Mouse (Mus musculus): ENCODE data around the gene Alg14. TPM values are rescaled to one million over a fixed set of nuclear protein-coding genes. Genes with fewer than 3 reads are reported as not detected.

Alg14 gene
- polyA plus RNA-seq, 1 experiment from 2014 or later: 39.2 TPM

DNA sequence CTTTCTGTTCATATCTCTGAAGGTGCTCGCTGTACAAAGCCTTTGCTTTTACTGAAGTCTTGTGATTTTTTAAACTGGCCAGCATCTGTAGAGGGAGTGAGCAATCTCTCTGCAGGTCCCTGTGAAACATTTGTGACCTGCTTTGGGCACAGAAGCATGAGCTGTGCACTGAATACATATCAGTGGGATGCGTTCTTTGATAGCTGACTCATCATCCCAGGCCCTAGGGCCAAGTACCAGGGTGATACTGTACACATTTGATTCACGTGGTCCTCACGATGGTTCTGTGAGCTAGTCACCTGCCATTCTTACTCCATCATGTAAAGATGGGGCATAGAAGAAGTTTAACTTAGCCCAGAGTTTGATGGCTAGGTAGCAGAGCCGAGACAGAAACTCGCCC, 57.2 kb downstream of the Alg14 start:
- no peaks in the 10 kb centered on the region for H3K36me3 ChIP-seq (ENCODE audit: control insufficient read depth, insufficient read depth, low read length)
- H3K4me2 ChIP-seq (ENCODE audit: low read length): no peak overlapping the region
- no peaks in the 10 kb centered on the region for H3K9me3 ChIP-seq (replicated peaks; ENCODE audit: control insufficient read depth, low read length, poor library complexity, severe bottlenecking)
- no peak overlapping the region for H3K4me3 ChIP-seq (ENCODE audit: low read depth, low read length)
- no peaks in the 10 kb centered on the region for H3K27me3 ChIP-seq (ENCODE audit: control insufficient read depth, insufficient read depth, low read depth, low read length)
- H3K27ac ChIP-seq (ENCODE audit: low read length): peak overlapping the region; percentile 66
- ATAC-seq: peak; percentile 30; the same call in 1 of the 2 replicates
- WGBS: 46% methylated on average over 6 of the region's 6 CpGs
- H3K9ac ChIP-seq (ENCODE audit: low read depth, low read length): no peak overlapping the region
- H3K4me1 ChIP-seq (ENCODE audit: control insufficient read depth, insufficient read depth, low read length): peaks cover 23% of the 10 kb centered on the region

DNA sequence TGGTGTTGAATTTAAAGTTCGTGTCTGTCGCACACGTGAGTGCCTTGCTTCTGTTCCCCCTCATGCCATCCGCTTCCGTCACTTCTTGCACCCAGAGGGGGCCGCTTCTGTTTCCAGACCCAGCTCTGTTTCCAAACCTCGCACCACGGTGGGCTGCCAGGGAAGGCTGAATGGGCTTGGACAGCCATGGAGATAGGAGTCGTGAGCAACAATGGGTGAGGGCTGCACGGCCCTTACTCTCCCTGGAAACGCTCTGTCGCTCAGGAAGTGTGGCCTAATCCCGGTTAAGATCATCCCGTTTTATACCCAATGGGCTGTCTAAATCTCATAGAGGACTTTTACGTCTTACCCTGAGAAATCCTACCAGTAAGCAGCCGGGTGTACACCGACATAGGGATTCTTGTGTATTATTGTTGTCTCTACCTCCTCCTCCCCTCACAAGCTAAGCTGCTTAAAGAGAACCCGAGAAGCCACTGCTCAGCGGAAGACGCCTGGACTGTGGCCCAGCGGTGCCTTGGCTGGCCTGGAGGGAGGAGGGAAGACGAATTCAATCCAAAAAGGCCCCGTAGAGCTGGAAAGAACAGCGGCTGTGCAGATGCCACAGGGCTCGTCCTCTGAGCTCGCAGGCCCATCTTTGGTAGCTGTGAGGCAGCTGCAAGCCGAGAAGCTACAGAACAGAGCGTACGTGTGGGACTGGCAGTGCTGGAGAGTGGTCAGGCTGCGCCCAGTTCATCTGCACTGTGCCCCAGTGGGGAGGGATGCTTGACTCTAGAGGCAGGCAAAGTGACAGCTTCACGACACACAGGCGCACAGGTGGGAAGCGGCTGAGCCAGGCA, 58.0 kb downstream of the Alg14 start:
- Histone ChIP-seq H3K4me2 (ENCODE audit: low read length) (peak overlapping the region; percentile 40), H3K36me3 (ENCODE audit: control insufficient read depth, insufficient read depth, low read length) (no peaks in the 10 kb centered on the region), H3K9me3 (replicated peaks; ENCODE audit: control insufficient read depth, low read length, poor library complexity, severe bottlenecking) (no peaks in the 10 kb centered on the region), H3K9ac (ENCODE audit: low read depth, low read length) (peak overlapping the region; percentile 44; the same call in 1 of the 2 replicates), H3K27me3 (ENCODE audit: control insufficient read depth, insufficient read depth, low read depth, low read length) (no peaks in the 10 kb centered on the region), H3K27ac (ENCODE audit: low read length) (peak overlapping the region; percentile 66), H3K4me3 (ENCODE audit: low read depth, low read length) (no peak overlapping the region), H3K4me1 (ENCODE audit: control insufficient read depth, insufficient read depth, low read length) (peaks cover 21% of the 10 kb centered on the region)
- ATAC-seq: peak; percentile 87
- WGBS: 13% methylated on average over 33 of the region's 33 CpGs

DNA sequence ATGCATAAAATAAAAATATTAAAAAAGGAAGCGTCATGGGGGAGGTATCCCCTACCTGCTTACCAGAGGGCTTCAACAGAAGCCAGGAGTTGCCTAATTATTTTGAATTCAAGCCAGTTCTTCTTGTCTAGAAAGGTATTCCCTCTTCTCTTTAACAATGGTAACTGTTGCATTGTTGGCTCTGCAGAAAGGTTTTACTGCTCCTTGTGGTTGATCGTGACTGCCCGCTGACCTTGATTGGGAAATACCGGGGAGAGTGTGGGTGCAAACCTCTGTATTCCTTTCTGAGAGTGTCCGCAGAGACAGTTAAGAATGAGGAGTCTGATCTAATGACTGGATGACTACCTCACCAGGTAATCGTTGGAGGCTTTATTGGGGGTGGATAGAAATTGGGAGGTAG, 59.7 kb downstream of the Alg14 start:
- Histone ChIP-seq H3K9ac (ENCODE audit: low read depth, low read length) (no peak overlapping the region), H3K36me3 (ENCODE audit: control insufficient read depth, insufficient read depth, low read length) (no peaks in the 10 kb centered on the region), H3K4me1 (ENCODE audit: control insufficient read depth, insufficient read depth, low read length) (peaks cover 21% of the 10 kb centered on the region), H3K27me3 (ENCODE audit: control insufficient read depth, insufficient read depth, low read depth, low read length) (no peaks in the 10 kb centered on the region), H3K9me3 (replicated peaks; ENCODE audit: control insufficient read depth, low read length, poor library complexity, severe bottlenecking) (no peaks in the 10 kb centered on the region), H3K4me2 (ENCODE audit: low read length) (no peak overlapping the region), H3K27ac (ENCODE audit: low read length) (no peak overlapping the region), H3K4me3 (ENCODE audit: low read depth, low read length) (no peak overlapping the region)
- ATAC-seq: no peak
- 90% methylated on average over 6 of the region's 6 CpGs for WGBS

DNA sequence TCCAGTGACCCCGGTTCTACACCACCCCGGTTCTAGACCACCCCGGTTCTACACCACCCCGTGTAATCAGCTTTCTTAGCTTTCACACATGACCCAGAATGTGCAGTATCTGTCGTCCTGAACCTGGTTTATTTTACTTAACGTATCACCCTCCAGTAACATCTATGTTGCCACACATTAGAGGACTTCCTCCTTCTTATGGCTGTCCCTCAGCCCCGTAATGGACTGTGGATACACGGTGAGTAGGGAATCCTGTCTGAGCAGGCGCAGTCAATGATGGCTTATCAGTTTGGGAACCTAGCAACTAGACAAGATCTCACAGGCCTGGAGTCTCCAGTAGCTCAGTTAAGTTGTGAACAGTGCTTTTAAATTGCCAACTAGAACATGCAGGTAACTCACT, 62.7 kb downstream of the Alg14 start:
- H3K36me3 ChIP-seq (ENCODE audit: control insufficient read depth, insufficient read depth, low read length): no peaks in the 10 kb centered on the region
- WGBS: 93% methylated on average over 9 of the region's 9 CpGs
- no peak for ATAC-seq
- no peak overlapping the region for H3K27ac ChIP-seq (ENCODE audit: low read length)
- no peaks in the 10 kb centered on the region for H3K27me3 ChIP-seq (ENCODE audit: control insufficient read depth, insufficient read depth, low read depth, low read length)
- H3K4me2 ChIP-seq (ENCODE audit: low read length): no peak overlapping the region
- no peaks in the 10 kb centered on the region for H3K9me3 ChIP-seq (replicated peaks; ENCODE audit: control insufficient read depth, low read length, poor library complexity, severe bottlenecking)
- H3K4me1 ChIP-seq (ENCODE audit: control insufficient read depth, insufficient read depth, low read length): peaks cover 10% of the 10 kb centered on the region
- H3K9ac ChIP-seq (ENCODE audit: low read depth, low read length): no peak overlapping the region
- H3K4me3 ChIP-seq (ENCODE audit: low read depth, low read length): no peak overlapping the region

DNA sequence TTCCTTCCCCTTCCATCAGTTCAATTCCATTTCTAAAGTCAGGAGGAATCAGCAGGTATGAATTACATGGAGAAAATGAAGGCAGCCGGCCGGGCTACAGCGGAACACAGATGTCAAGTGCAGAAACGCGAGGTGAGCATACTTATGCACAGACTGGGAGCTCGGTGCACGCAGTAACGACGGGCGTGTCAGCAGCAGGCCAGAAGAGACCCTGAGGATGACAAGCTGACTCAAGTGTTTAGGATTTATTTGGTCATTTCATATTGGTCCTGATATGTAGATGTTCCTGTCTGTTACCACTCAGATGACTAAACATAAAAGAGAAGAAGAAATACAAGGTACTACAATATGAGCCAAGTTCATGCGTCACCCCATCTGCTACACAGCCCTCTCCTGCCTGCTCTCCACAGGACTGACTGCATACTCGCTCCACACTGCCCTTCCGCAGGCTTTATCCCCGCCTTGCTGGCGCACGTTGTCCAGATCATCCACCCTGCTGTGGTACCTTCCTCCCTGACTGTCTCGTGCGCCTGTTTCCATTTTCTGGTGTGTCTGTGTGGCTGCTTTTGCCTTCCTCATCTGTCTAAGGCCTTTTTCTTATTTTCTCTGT, 63.4 kb downstream of the Alg14 start:
- no peak overlapping the region for H3K9ac ChIP-seq (ENCODE audit: low read depth, low read length)
- no peak for ATAC-seq
- no peak overlapping the region for H3K4me2 ChIP-seq (ENCODE audit: low read length)
- H3K4me3 ChIP-seq (ENCODE audit: low read depth, low read length): no peak overlapping the region
- H3K27ac ChIP-seq (ENCODE audit: low read length): no peak overlapping the region
- no peaks in the 10 kb centered on the region for H3K27me3 ChIP-seq (ENCODE audit: control insufficient read depth, insufficient read depth, low read depth, low read length)
- H3K4me1 ChIP-seq (ENCODE audit: control insufficient read depth, insufficient read depth, low read length): peaks cover 3% of the 10 kb centered on the region
- H3K9me3 ChIP-seq (replicated peaks; ENCODE audit: control insufficient read depth, low read length, poor library complexity, severe bottlenecking): no peaks in the 10 kb centered on the region
- H3K36me3 ChIP-seq (ENCODE audit: control insufficient read depth, insufficient read depth, low read length): no peaks in the 10 kb centered on the region
- WGBS: 78% methylated on average over 18 of the region's 18 CpGs

DNA sequence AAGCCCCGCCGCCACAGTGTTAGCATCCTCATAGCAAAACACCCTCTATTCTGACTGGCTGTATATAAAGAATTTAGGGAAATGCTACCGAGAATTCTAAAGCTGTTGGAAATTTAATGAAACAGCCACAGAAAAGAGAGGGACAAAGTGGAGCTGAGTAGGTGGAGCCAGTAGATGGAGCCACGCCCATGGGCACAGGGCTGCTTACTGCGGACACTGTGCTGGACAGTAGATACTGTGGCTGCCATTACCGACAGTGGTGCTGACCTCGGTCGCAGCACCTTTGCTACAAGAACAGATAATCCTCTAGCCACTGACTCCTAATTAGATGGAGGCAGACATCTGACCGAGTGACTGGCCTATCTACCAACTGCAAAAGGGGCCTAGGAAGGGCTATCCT, 64.0 kb downstream of the Alg14 start:
- H3K27me3 ChIP-seq (ENCODE audit: control insufficient read depth, insufficient read depth, low read depth, low read length): no peaks in the 10 kb centered on the region
- no peaks in the 10 kb centered on the region for H3K9me3 ChIP-seq (replicated peaks; ENCODE audit: control insufficient read depth, low read length, poor library complexity, severe bottlenecking)
- no peak overlapping the region for H3K9ac ChIP-seq (ENCODE audit: low read depth, low read length)
- no peaks in the 10 kb centered on the region for H3K36me3 ChIP-seq (ENCODE audit: control insufficient read depth, insufficient read depth, low read length)
- no peak overlapping the region for H3K27ac ChIP-seq (ENCODE audit: low read length)
- no peaks in the 10 kb centered on the region; the same call in none of the 2 replicates for H3K4me1 ChIP-seq (ENCODE audit: control insufficient read depth, insufficient read depth, low read length)
- no peak overlapping the region for H3K4me2 ChIP-seq (ENCODE audit: low read length)
- 83% methylated on average over 9 of the region's 9 CpGs for WGBS
- ATAC-seq: no peak
- H3K4me3 ChIP-seq (ENCODE audit: low read depth, low read length): no peak overlapping the region

DNA sequence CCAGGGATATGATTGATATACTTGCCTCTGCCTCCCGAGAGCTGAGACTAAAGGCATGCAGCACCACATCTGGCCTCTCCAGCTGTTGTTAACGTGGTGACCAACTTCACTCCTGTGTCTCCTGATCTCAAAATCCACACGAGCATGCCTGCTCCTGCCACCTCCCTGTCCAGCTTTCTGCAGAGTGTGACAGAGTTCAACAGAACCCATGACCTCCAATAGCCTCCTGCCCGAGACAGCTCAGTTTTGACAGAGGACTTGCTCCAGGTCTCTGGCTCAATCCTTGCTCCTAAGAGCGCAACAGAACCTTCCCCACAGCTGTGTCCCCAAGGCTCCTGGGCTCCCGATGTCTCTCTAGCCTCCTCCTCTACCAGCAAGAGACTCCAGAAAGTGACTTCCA, 64.5 kb downstream of the Alg14 start:
- no peaks in the 10 kb centered on the region; the same call in none of the 2 replicates for H3K4me1 ChIP-seq (ENCODE audit: control insufficient read depth, insufficient read depth, low read length)
- H3K9ac ChIP-seq (ENCODE audit: low read depth, low read length): no peak overlapping the region
- H3K36me3 ChIP-seq (ENCODE audit: control insufficient read depth, insufficient read depth, low read length): no peaks in the 10 kb centered on the region
- H3K4me2 ChIP-seq (ENCODE audit: low read length): no peak overlapping the region
- no peaks in the 10 kb centered on the region for H3K27me3 ChIP-seq (ENCODE audit: control insufficient read depth, insufficient read depth, low read depth, low read length)
- H3K4me3 ChIP-seq (ENCODE audit: low read depth, low read length): no peak overlapping the region
- no peak for ATAC-seq
- H3K27ac ChIP-seq (ENCODE audit: low read length): no peak overlapping the region
- 81% methylated on average over 6 of the region's 6 CpGs for WGBS
- no peaks in the 10 kb centered on the region for H3K9me3 ChIP-seq (replicated peaks; ENCODE audit: control insufficient read depth, low read length, poor library complexity, severe bottlenecking)

DNA sequence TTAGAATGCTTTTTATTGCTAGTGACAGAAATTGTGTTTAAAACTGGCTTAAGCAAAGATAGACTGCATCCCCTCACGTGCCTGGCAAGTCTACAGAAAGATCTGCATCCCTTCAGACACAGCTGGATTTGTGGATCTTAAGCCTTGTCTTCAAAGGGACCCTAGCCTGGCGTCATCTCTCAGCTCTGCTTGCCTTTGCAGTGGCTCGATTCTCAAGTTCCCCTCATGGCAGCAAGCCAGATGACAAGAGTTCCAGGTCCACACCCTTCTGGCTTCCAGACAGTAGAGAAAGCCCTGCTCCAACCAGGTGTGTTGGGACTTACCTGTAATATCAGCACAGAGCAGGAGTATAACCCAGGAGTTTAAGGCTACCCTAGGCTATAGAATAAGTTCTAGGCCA, 65.5 kb downstream of the Alg14 start:
- ATAC-seq: no peak
- H3K4me1 ChIP-seq (ENCODE audit: control insufficient read depth, insufficient read depth, low read length): no peaks in the 10 kb centered on the region; the same call in none of the 2 replicates
- H3K9ac ChIP-seq (ENCODE audit: low read depth, low read length): no peak overlapping the region
- 60% methylated on average over 3 of the region's 3 CpGs for WGBS
- H3K4me2 ChIP-seq (ENCODE audit: low read length): no peak overlapping the region
- H3K4me3 ChIP-seq (ENCODE audit: low read depth, low read length): no peak overlapping the region
- H3K27ac ChIP-seq (ENCODE audit: low read length): no peak overlapping the region
- H3K9me3 ChIP-seq (replicated peaks; ENCODE audit: control insufficient read depth, low read length, poor library complexity, severe bottlenecking): no peaks in the 10 kb centered on the region
- H3K36me3 ChIP-seq (ENCODE audit: control insufficient read depth, insufficient read depth, low read length): no peaks in the 10 kb centered on the region
- H3K27me3 ChIP-seq (ENCODE audit: control insufficient read depth, insufficient read depth, low read depth, low read length): no peaks in the 10 kb centered on the region

DNA sequence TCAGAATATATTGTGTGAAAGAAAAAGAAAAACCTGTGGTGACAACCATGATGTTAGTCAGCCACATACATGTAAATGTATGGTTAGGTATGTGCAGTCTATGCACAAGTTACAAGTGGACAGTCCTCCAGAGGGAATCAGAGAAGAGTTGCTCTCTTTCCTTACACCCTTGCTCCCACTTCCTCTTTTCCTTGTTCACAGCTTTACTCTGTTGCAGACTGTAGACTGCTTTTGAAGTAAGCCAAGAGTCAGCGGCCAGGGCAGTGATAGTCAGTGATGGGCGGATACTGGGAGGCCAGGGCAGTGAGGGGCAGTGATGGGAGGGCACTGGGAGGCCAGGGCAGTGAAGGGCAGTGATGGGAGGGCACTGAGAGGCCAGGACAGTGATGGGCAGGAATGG, 66.7 kb downstream of the Alg14 start:
- no peak overlapping the region for H3K4me2 ChIP-seq (ENCODE audit: low read length)
- no peaks in the 10 kb centered on the region for H3K36me3 ChIP-seq (ENCODE audit: control insufficient read depth, insufficient read depth, low read length)
- WGBS: 56% methylated on average over 2 of the region's 2 CpGs
- no peak overlapping the region for H3K4me3 ChIP-seq (ENCODE audit: low read depth, low read length)
- no peak overlapping the region for H3K27ac ChIP-seq (ENCODE audit: low read length)
- H3K4me1 ChIP-seq (ENCODE audit: control insufficient read depth, insufficient read depth, low read length): no peaks in the 10 kb centered on the region; the same call in none of the 2 replicates
- no peak for ATAC-seq
- H3K9me3 ChIP-seq (replicated peaks; ENCODE audit: control insufficient read depth, low read length, poor library complexity, severe bottlenecking): no peaks in the 10 kb centered on the region
- H3K27me3 ChIP-seq (ENCODE audit: control insufficient read depth, insufficient read depth, low read depth, low read length): no peaks in the 10 kb centered on the region
- H3K9ac ChIP-seq (ENCODE audit: low read depth, low read length): no peak overlapping the region
